Mouse (Mus musculus) MEL (cell line): ENCODE results near the gene Arid4b. TPM values are rescaled to one million over a fixed set of nuclear protein-coding genes. Genes with fewer than 3 reads are reported as not detected.

Source experiments
- DNase-seq: peaks from one replicate; pipeline ENCODE4 v3.0.0; 2011; ENCODE audit warnings: low read depth, low spot score
- H3K27ac ChIP-seq: 2 replicates; pipeline ENCODE4 v1.5.1; 2012; ENCODE audit warnings: low read depth, mild to moderate bottlenecking, control low read depth, low read length, moderate library complexity; ENCODE audit not compliant: control insufficient read depth
- H3K27me3 ChIP-seq, 2 experiments: fragments of 150-350 bp in 1 of 2; sonication (generic) in 1 of 2; 2 replicates each; pipeline ENCODE4 v1.6.1; 2012; ENCODE audit warnings: low read length in 2 of 2, mild to moderate bottlenecking in 2 of 2, improper control_type of control experiment in 1 of 2, moderate library complexity in 1 of 2; ENCODE audit not compliant: insufficient read depth in 2 of 2, control insufficient read depth in 1 of 2
- H3K36me3 ChIP-seq, 2 experiments: 2 replicates each; pipeline ENCODE4 v1.6.1; 2012 to 2014; ENCODE audit warnings: low read length in 2 of 2, improper control_type of control experiment in 1 of 2, inconsistent platforms in 1 of 2, mild to moderate bottlenecking in 1 of 2; ENCODE audit not compliant: insufficient read depth in 2 of 2, control insufficient read depth in 1 of 2
- H3K4me1 ChIP-seq, 2 experiments: fragments of 150-350 bp in 1 of 2; sonication (generic) in 1 of 2; 2 replicates each; pipeline ENCODE4 v1.6.1; 2012; ENCODE audit warnings: low read length in 2 of 2, improper control_type of control experiment in 1 of 2, mild to moderate bottlenecking in 1 of 2; ENCODE audit not compliant: insufficient read depth in 2 of 2, control insufficient read depth in 1 of 2
- H3K4me3 ChIP-seq, 2 experiments: fragments of 150-350 bp in 1 of 2; sonication (generic) in 1 of 2; 2 replicates each; pipeline ENCODE4 v1.5.1; 2012; ENCODE audit warnings: low read depth in 2 of 2, low read length in 2 of 2, mild to moderate bottlenecking in 2 of 2, moderate library complexity in 2 of 2, control low read depth in 1 of 2, improper control_type of control experiment in 1 of 2; ENCODE audit not compliant: control insufficient read depth in 1 of 2, insufficient read depth in 1 of 2
- H3K79me2 ChIP-seq: 2 replicates; pipeline ENCODE4 v1.6.1; 2012; ENCODE audit warnings: mild to moderate bottlenecking, low read length, moderate library complexity; ENCODE audit not compliant: control insufficient read depth, poor library complexity, insufficient read depth
- H3K9ac ChIP-seq: 2 replicates; pipeline ENCODE4 v1.6.1; 2012; ENCODE audit warnings: low read depth, mild to moderate bottlenecking, control low read depth, low read length, moderate library complexity; ENCODE audit not compliant: control insufficient read depth, poor library complexity, severe bottlenecking
- H3K9me3 ChIP-seq: fragments of 150-350 bp; sonication (generic); replicated peaks from 2 replicates; pipeline ENCODE4 v1.6.1; 2012; ENCODE audit warnings: mild to moderate bottlenecking, low read length, improper control_type of control experiment, moderate library complexity; ENCODE audit not compliant: insufficient read depth
- BHLHE40 ChIP-seq: IDR thresholded peaks from 2 replicates; pipeline ENCODE4 v1.6.1; 2012; ENCODE audit warnings: low read depth, mild to moderate bottlenecking, inconsistent platforms, low read length, improper control_type of control experiment, borderline replicate concordance
- CHD1 ChIP-seq: IDR thresholded peaks from 2 replicates; pipeline ENCODE4 v1.6.1; 2012; ENCODE audit warnings: low read depth, mild to moderate bottlenecking, inconsistent platforms, low read length, improper control_type of control experiment
- CTCF ChIP-seq, 3 experiments: IDR thresholded peaks in 2 of 3; conservative IDR thresholded peaks in 1 of 3; 2 replicates each; pipeline ENCODE4 v1.5.1; 2011 to 2012; ENCODE audit warnings: low read length in 3 of 3, low read depth in 2 of 3, mild to moderate bottlenecking in 2 of 3, improper control_type of control experiment in 1 of 3, inconsistent platforms in 1 of 3, mixed read lengths in 1 of 3, moderate library complexity in 1 of 3; ENCODE audit not compliant: control insufficient read depth in 1 of 3, insufficient read depth in 1 of 3, poor library complexity in 1 of 3, severe bottlenecking in 1 of 3
- E2F4 ChIP-seq: IDR thresholded peaks from 2 replicates; pipeline ENCODE4 v1.6.1; 2011; ENCODE audit warnings: low read depth, low read length, improper control_type of control experiment, borderline replicate concordance
- ELF1 ChIP-seq: IDR thresholded peaks from 2 replicates; pipeline ENCODE4 v1.6.1; 2014; ENCODE audit warnings: low read depth, mild to moderate bottlenecking, inconsistent platforms, low read length, improper control_type of control experiment, moderate library complexity
- EP300 ChIP-seq, 2 experiments: IDR thresholded peaks; 2 replicates each; pipeline ENCODE4 v1.6.1; 2011; ENCODE audit warnings: improper control_type of control experiment in 2 of 2, low read length in 2 of 2, low read depth in 1 of 2, mild to moderate bottlenecking in 1 of 2
- ETS1 ChIP-seq: IDR thresholded peaks from 2 replicates; pipeline ENCODE4 v1.6.1; 2012; ENCODE audit warnings: low read depth, mild to moderate bottlenecking, inconsistent platforms, low read length, improper control_type of control experiment, moderate library complexity
- GABPA ChIP-seq: IDR thresholded peaks from 2 replicates; pipeline ENCODE4 v1.6.1; 2012; ENCODE audit warnings: low read depth, mild to moderate bottlenecking, inconsistent platforms, low read length, improper control_type of control experiment, moderate library complexity
- GATA1 ChIP-seq: IDR thresholded peaks from 2 replicates; pipeline ENCODE4 v1.6.1; 2011; ENCODE audit warnings: low read depth, low read length, improper control_type of control experiment
- HCFC1 ChIP-seq: IDR thresholded peaks from 2 replicates; pipeline ENCODE4 v1.6.1; 2012; ENCODE audit warnings: low read depth, mild to moderate bottlenecking, inconsistent platforms, low read length, improper control_type of control experiment, moderate library complexity
- JUND ChIP-seq: IDR thresholded peaks from 2 replicates; pipeline ENCODE4 v1.6.1; 2011; ENCODE audit warnings: low read depth, mild to moderate bottlenecking, improper control_type of control experiment, low read length
- KAT2A ChIP-seq: conservative IDR thresholded peaks from 2 replicates; pipeline ENCODE4 v1.6.1; 2012; ENCODE audit warnings: low read depth, low read length, improper control_type of control experiment, inconsistent platforms
- MAFK ChIP-seq: IDR thresholded peaks from 2 replicates; pipeline ENCODE4 v1.6.1; 2011; ENCODE audit warnings: low read depth, mild to moderate bottlenecking, low read length, improper control_type of control experiment, borderline replicate concordance
- MAX ChIP-seq: IDR thresholded peaks from 2 replicates; pipeline ENCODE4 v1.6.1; 2011; ENCODE audit warnings: low read length, improper control_type of control experiment
- MAZ ChIP-seq: IDR thresholded peaks from 2 replicates; pipeline ENCODE4 v1.6.1; 2012; ENCODE audit warnings: low read depth, mild to moderate bottlenecking, inconsistent platforms, low read length, improper control_type of control experiment
- MEF2A ChIP-seq: IDR thresholded peaks from 2 replicates; pipeline ENCODE4 v1.6.1; 2014; ENCODE audit warnings: low read depth, mild to moderate bottlenecking, inconsistent platforms, low read length, improper control_type of control experiment; ENCODE audit not compliant: poor library complexity, insufficient replicate concordance, severe bottlenecking; ENCODE audit errors: extremely low read depth
- MXI1 ChIP-seq: IDR thresholded peaks from 2 replicates; pipeline ENCODE4 v1.6.1; 2011; ENCODE audit warnings: mild to moderate bottlenecking, low read depth, low read length, improper control_type of control experiment
- MYB ChIP-seq: IDR thresholded peaks from 2 replicates; pipeline ENCODE4 v1.6.1; 2011; ENCODE audit warnings: mild to moderate bottlenecking, low read depth, low read length, improper control_type of control experiment
- MYC ChIP-seq: IDR thresholded peaks from 2 replicates; pipeline ENCODE4 v1.6.1; 2011; ENCODE audit warnings: low read depth, mild to moderate bottlenecking, low read length, improper control_type of control experiment, moderate library complexity
- NELFE ChIP-seq: IDR thresholded peaks from 2 replicates; pipeline ENCODE4 v1.6.1; 2011; ENCODE audit warnings: low read depth, low read length, improper control_type of control experiment
- POLR2A ChIP-seq, 2 experiments: IDR thresholded peaks; 2 replicates each; pipeline ENCODE4 v1.6.1; 2011 to 2012; ENCODE audit warnings: low read length in 2 of 2, mild to moderate bottlenecking in 2 of 2, control low read depth in 1 of 2, improper control_type of control experiment in 1 of 2, low read depth in 1 of 2, moderate library complexity in 1 of 2; ENCODE audit not compliant: control insufficient read depth in 1 of 2, insufficient read depth in 1 of 2, poor library complexity in 1 of 2
- POLR2AphosphoS2 ChIP-seq: IDR thresholded peaks from 2 replicates; pipeline ENCODE4 v1.6.1; 2011; ENCODE audit warnings: low read length, improper control_type of control experiment
- RAD21 ChIP-seq: IDR thresholded peaks from 2 replicates; pipeline ENCODE4 v1.6.1; 2011; ENCODE audit warnings: mild to moderate bottlenecking, low read depth, low read length, improper control_type of control experiment
- RCOR1 ChIP-seq: IDR thresholded peaks from 2 replicates; pipeline ENCODE4 v1.6.1; 2012; ENCODE audit warnings: low read depth, mild to moderate bottlenecking, inconsistent platforms, low read length, improper control_type of control experiment
- SIN3A ChIP-seq: IDR thresholded peaks from 2 replicates; pipeline ENCODE4 v1.6.1; 2012; ENCODE audit warnings: low read length, improper control_type of control experiment, inconsistent platforms
- SMC3 ChIP-seq: IDR thresholded peaks from 2 replicates; pipeline ENCODE4 v1.6.1; 2011; ENCODE audit warnings: low read depth, low read length, improper control_type of control experiment
- TAL1 ChIP-seq: IDR thresholded peaks from 2 replicates; pipeline ENCODE4 v1.6.1; 2012; ENCODE audit warnings: mild to moderate bottlenecking, inconsistent platforms, low read length, moderate library complexity, mixed read lengths
- TBP ChIP-seq: IDR thresholded peaks from 2 replicates; pipeline ENCODE4 v1.8.0; 2011; ENCODE audit warnings: low read depth, low read length, improper control_type of control experiment
- TCF12 ChIP-seq: IDR thresholded peaks from 2 replicates; pipeline ENCODE4 v1.6.1; 2014; ENCODE audit warnings: low read depth, mild to moderate bottlenecking, inconsistent platforms, low read length, improper control_type of control experiment, moderate library complexity
- UBTF ChIP-seq: IDR thresholded peaks from 2 replicates; pipeline ENCODE4 v1.6.1; 2012; ENCODE audit warnings: low read depth, mild to moderate bottlenecking, inconsistent platforms, low read length, improper control_type of control experiment, moderate library complexity, borderline replicate concordance; ENCODE audit not compliant: insufficient read depth
- USF1 ChIP-seq: IDR thresholded peaks from 2 replicates; pipeline ENCODE4 v1.6.1; 2014; ENCODE audit warnings: low read depth, mild to moderate bottlenecking, inconsistent platforms, low read length, improper control_type of control experiment, moderate library complexity
- USF2 ChIP-seq, 2 experiments: IDR thresholded peaks; 2 replicates each; pipeline ENCODE4 v1.6.1; 2011 to 2012; ENCODE audit warnings: improper control_type of control experiment in 2 of 2, low read length in 2 of 2, borderline replicate concordance in 1 of 2, inconsistent platforms in 1 of 2, low read depth in 1 of 2, mild to moderate bottlenecking in 1 of 2; ENCODE audit not compliant: insufficient read depth in 1 of 2
- ZC3H11A ChIP-seq: IDR thresholded peaks from 2 replicates; pipeline ENCODE4 v1.6.1; 2012; ENCODE audit warnings: low read depth, mild to moderate bottlenecking, inconsistent platforms, low read length, improper control_type of control experiment
- ZKSCAN1 ChIP-seq: IDR thresholded peaks from 2 replicates; pipeline ENCODE4 v1.6.1; 2012; ENCODE audit warnings: low read depth, mild to moderate bottlenecking, inconsistent platforms, low read length, improper control_type of control experiment, moderate library complexity
- ZMIZ1 ChIP-seq: IDR thresholded peaks from 2 replicates; pipeline ENCODE4 v1.6.1; 2012; ENCODE audit warnings: low read depth, mild to moderate bottlenecking, inconsistent platforms, low read length, improper control_type of control experiment, moderate library complexity
- ZNF384 ChIP-seq: IDR thresholded peaks from 2 replicates; pipeline ENCODE4 v1.6.1; 2012; ENCODE audit warnings: low read depth, mild to moderate bottlenecking, inconsistent platforms, low read length, improper control_type of control experiment
- polyA plus RNA-seq, 2 experiments: library from polyadenylated mRNA; stranded (reverse) in 1 of 2; unstranded in 1 of 2; fragments of >175 nt in 1 of 2; fragments of >200 nt in 1 of 2; gene quantifications; 2 replicates each; pipeline versions ENCODE4 v1.2.1 to v1.2.4; 2012; ENCODE audit warnings: low replicate concordance in 2 of 2, low read depth in 1 of 2; ENCODE audit not compliant: insufficient read length in 2 of 2, insufficient read depth in 1 of 2, missing spikeins in 1 of 2
- total RNA-seq: library from RNA; depleted of rRNA; stranded (reverse); fragments of 300-350 nt; gene quantifications from 2 replicates; pipeline ENCODE4 v1.2.3, GENCODE M21; 2012

Arid4b gene
- total and polyA plus RNA-seq, 3 experiments = 8.0 to 24.8 (median 13.0) TPM

GRCm38 (mm10) chr13:14033309-14034072, 29.5 kb upstream of the Arid4b start:
- Histone ChIP-seq H3K4me3 (no peak overlapping the region), H3K9ac (no peak overlapping the region), H3K79me2 (peaks cover 46% of the 10 kb centered on the region), H3K36me3 (peaks cover 18 to 54% of the 10 kb centered on the region in 2 experiments), H3K27me3 (no peaks in the 10 kb centered on the region), H3K9me3 (no peaks in the 10 kb centered on the region), H3K27ac (peak overlapping the region; percentile 97), H3K4me1 (peaks cover 20 to 29% of the 10 kb centered on the region in 2 experiments)
- peak; percentile 86 for DNase-seq
- peak; percentile 55; the same call in 1 of the 2 replicates for TF ChIP-seq MAFK
- peak; percentile 40 for TF ChIP-seq MXI1
- no peak for TF ChIP-seq MAZ
- no peak for TF ChIP-seq SMC3
- TF ChIP-seq TCF12 = peak; percentile 91
- TF ChIP-seq ZC3H11A = no peak
- 0 out of 2 replicates have a peak, but pooled peaks have one; percentile 27 for TF ChIP-seq MYC
- peak; percentile 90 for TF ChIP-seq ETS1
- TF ChIP-seq RCOR1 = peak; percentile 63
- TF ChIP-seq JUND = no peak
- TF ChIP-seq MEF2A = no peak
- TF ChIP-seq BHLHE40 = peak; percentile 65; the same call in 1 of the 2 replicates
- TF ChIP-seq CHD1 = peak; percentile 64; the same call in 1 of the 2 replicates
- peak; percentile 98 for TF ChIP-seq GATA1
- peak; percentile 74 for TF ChIP-seq MYB
- peak; percentile 77 for TF ChIP-seq SIN3A
- no peak for TF ChIP-seq POLR2A (IDR thresholded peaks at IDR 0.05; ENCODE audit: control insufficient read depth in 1 of 2, insufficient read depth in 1 of 2, low read depth in 1 of 2, low read length in 2 of 2, poor library complexity in 1 of 2)
- TF ChIP-seq RAD21 = no peak
- TF ChIP-seq ELF1 = no peak
- no peak; the same call in 1 of the 2 replicates for TF ChIP-seq GABPA
- no peak for TF ChIP-seq TBP
- no peak for TF ChIP-seq CTCF (IDR thresholded peaks at IDR 0.05 in 2 of 3, conservative IDR thresholded peaks at IDR 0.05 in 1 of 3; ENCODE audit: control insufficient read depth in 1 of 3, insufficient read depth in 1 of 3, low read depth in 2 of 3, low read length in 3 of 3, poor library complexity in 1 of 3, severe bottlenecking in 1 of 3)
- no peak for TF ChIP-seq HCFC1
- TF ChIP-seq POLR2AphosphoS2 = peak; percentile 58; the same call in 1 of the 2 replicates
- TF ChIP-seq E2F4 = peak; percentile 41; the same call in 1 of the 2 replicates
- peak; percentile 90 to 91 for TF ChIP-seq EP300 (IDR thresholded peaks at IDR 0.05; ENCODE audit: low read depth in 1 of 2, low read length in 2 of 2)
- TF ChIP-seq USF1 = peak; percentile 87
- peak; percentile 75 for TF ChIP-seq TAL1
- TF ChIP-seq MAX = peak; percentile 17
- no peak for TF ChIP-seq UBTF
- no peak for TF ChIP-seq NELFE
- TF ChIP-seq ZMIZ1 = no peak; the same call in 1 of the 2 replicates
- peak; percentile 86 for TF ChIP-seq ZNF384
- TF ChIP-seq KAT2A = peak; percentile 37; the same call in 1 of the 2 replicates
- TF ChIP-seq ZKSCAN1 = no peak
- TF ChIP-seq USF2 (IDR thresholded peaks at IDR 0.05; ENCODE audit: borderline replicate concordance in 1 of 2, insufficient read depth in 1 of 2, low read depth in 1 of 2, low read length in 2 of 2) = 0 out of 4 replicates have a peak, but pooled peaks of 1 of the 2 experiments have one; percentile 51
